Mouse (Mus musculus): ENCODE measurements at regions not wholly inside any gene's neighbourhood (a gene's known extent, or its start where the extent isn't known, plus 50 kb on each side); places are given as distances from the start of the nearest gene placed in this dataset.

DNA sequence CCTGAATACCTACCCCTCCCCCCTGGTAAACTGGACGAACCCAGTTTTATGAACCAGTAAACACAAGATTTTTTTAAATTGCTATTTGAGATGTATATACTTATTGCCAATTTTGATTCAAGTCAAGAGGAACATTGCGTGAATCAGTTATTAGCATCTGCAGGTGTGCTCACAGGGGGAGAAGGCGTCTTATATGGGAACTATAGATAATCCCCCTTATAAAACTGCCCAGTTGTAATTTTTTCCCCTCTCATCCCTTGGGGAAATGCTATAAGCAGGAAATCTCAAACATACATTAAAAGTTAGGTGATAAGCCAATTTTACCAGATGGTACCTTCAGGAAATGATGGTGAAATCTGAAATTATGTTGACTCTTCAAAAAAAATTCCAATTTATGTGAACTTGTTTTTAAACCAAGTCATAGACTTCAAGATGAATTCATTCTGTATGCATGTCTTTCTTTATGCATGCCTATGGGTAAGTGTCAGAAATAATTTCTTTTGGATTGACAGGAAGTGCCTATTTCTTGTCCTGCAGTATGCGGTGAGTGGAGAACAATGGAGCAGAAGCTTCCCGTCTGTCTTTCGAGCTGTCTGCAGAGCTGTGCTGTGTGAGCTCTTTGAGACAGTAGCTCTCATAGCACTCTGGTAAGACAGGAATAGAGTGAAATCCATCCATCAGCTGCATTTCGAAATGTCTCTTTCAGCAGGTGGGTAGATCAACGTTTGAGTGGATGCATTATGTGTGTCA is 306.0 kb upstream of the Xrcc4 start:
- TF ChIP-seq POLR2A (IDR thresholded peaks at IDR 0.05; ENCODE audit: low read depth, low read length) (no peak), CTCF (IDR thresholded peaks at IDR 0.05; ENCODE audit: borderline replicate concordance, insufficient read depth, low read length) (no peak)

Measured in embryonic fibroblast, embryonic 13.5 days (primary cell).